Mouse (Mus musculus): Measurements from ENCODE around the gene Lama5.
A peak's percentile ranks its signal among the peaks of the same experiment; 100 is the strongest.
"Not testable (repeated sequence)": the region's sequence is repeated elsewhere in the genome, so short reads cannot be mapped to it uniquely, and the experiment has no call there.

Lama5 gene

DNA sequence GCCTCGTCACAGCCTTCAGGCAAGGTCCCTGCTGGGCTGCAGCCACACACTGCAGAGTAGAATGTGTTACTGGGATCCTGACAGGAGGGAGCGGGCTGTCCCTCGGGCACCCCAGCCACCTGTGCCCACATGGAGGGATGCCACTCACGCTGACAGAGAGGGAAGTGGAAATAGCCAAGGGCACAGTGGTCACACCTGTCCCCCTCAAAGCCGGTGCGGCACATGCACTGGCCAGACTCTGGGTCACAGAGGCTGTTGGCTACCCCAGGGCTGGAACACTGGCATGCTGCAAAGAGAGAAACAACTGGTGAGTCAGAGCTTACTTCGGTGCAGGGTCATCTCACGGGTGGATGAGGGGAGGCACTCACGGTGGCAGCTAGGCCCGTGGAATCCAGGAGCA is 26.9 kb downstream of the Lama5 start:
- DNase-seq (ENCODE audit: low read depth, low spot score), result peak; percentile 41

- no peak for DNase-seq (ENCODE audit: low read depth, low spot score)
Measured at GRCm38 (mm10) chr2:180197323-180198037, 28.2 kb downstream of the Lama5 start.

GRCm38 (mm10) chr2:180196610-180197322 is 28.9 kb downstream of the Lama5 start:
- no peak for DNase-seq (ENCODE audit: low read depth, low spot score)

DNA sequence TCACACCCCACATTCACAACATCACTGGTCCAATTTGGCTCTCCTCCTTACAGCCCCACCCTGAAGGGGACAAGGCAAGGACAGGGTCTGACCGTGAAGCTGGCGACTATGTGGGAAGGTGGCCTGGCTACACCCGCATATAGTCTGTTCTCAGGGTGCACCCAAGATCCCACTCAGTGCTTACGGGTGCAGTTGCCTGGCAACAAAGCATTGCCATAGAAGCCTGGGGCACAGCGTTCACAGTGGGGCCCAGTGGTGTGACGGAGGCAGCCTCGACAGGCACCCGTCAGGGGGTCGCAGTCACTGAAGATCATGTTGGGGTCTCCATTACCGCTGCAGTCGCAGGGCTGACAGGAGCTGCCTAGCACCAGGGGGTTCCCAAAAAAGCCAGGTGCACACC is 38.3 kb downstream of the Lama5 start:
- no peak for DNase-seq (ENCODE audit: low read depth, low spot score)

GRCm38 (mm10) chr2:180185686-180186085 is 40.0 kb downstream of the Lama5 start:
- DNase-seq (ENCODE audit: low read depth, low spot score), result peak; percentile 69

GRCm38 (mm10) chr2:180184752-180185109 is 40.9 kb downstream of the Lama5 start:
- no peak for DNase-seq (ENCODE audit: low read depth, low spot score)

GRCm38 (mm10) chr2:180184011-180184751 is 41.5 kb downstream of the Lama5 start:
- DNase-seq (ENCODE audit: low read depth, low spot score), result no peak

- no peak for DNase-seq (ENCODE audit: low read depth, low spot score)
Measured at GRCm38 (mm10) chr2:180181542-180181941, 44.1 kb downstream of the Lama5 start.

GRCm38 (mm10) chr2:180175725-180176124 is 49.9 kb downstream of the Lama5 start:
- DNase-seq (ENCODE audit: low read depth, low spot score), result no peak

DNA sequence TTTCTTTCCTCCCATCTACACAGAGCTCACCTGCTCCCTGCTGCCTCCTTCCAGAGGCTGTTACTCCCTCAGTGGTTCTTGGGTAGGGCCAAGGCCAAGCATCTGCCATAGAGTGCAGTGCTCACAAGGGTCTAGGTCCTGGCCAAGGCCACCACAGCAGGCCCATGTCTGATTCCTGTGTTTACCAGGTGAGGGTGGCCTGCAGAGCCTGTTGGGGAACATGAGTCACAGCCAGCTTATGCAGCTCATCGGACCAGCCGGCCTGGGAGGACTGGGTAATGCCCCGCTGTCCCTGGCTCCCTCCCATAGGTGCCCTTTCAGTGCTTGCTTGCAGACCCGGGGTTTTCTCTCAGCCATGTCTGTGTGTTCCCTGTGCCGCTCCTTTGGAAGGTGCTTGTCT is 51.5 kb downstream of the Lama5 start:
- no peak for DNase-seq (ENCODE audit: low read depth, low spot score)

GRCm38 (mm10) chr2:180173711-180174110 is 51.9 kb downstream of the Lama5 start:
- DNase-seq (ENCODE audit: low read depth, low spot score), result not testable (repeated sequence)

- no peak for DNase-seq (ENCODE audit: low read depth, low spot score)
Measured at GRCm38 (mm10) chr2:180173163-180173562, 52.5 kb downstream of the Lama5 start.

GRCm38 (mm10) chr2:180172152-180172551 is 53.5 kb downstream of the Lama5 start:
- DNase-seq (ENCODE audit: low read depth, low spot score), result no peak

- DNase-seq (ENCODE audit: low read depth, low spot score), result no peak
Measured at GRCm38 (mm10) chr2:180171522-180172070, 54.1 kb downstream of the Lama5 start.

DNA sequence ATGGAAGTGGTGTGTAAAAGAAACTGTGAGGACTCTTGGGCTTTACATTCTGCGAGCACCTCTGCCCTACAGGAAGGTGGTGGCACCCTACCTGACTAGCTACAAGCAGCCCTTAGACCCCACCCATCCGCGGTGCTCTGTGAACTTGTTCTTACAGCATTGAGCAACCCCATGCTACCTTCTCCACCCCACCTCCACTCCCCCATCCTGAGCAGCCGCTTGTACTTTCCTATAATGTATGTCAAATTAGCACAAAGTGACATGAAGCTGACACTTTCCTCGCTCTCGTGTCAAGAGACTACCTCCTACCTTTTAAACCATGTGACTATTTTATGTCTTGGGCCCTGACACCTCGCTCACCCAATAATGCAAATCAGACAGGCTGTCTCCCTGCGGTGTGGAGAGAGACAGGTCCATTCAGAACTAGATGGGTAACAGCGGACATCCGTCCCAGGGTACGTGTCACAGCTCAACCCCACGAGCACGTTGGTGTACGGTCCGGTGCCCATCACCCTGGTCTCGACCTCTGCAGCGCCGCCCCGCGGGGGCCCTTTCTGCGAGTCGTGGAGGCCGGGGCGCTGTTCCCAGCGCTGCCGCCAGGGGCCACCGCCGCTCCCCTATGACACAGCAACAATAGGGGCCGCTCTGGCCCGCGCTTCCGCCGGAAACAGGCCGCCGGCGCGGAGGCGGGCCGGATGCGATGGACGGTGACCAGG is 54.7 kb downstream of the Lama5 start, which contains the start of gene Adrm1:
TSS of gene Adrm1 (plus strand) at position 680 of the 716 bp plus-strand sequence.
- DNase-seq (ENCODE audit: low read depth, low spot score), result peak; percentile 95

DNA sequence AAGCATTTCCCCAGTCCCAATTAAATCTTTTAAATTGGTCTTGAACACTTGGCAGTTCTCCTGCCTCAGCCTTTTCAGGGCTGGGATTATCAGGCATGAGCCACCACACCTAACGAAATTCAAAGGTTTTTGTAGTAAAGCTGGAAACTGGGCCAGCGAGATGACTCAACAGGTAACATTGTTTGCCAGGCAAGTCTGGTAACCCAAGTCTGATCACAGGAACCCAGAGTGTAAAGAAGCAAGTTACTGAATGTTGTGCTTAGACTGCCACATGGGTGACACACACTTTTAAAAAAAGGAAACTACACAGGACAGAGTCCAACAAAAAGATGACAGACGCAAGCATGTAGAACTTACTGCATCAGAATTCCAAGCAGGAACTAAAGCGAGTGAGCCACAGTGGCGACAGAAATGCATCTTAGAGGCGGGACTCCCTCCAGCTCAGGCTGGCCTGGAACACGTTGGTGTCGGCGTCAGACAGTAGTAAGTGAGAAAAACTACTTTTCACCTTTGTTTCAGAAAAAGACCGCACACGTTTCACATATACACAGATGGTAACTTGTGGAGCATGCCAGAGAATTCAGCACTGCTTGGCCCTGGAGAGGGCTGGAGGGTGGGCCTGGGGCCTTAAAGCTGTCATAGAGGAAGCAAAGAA is 55.4 kb downstream of the Lama5 start:
- no peak for DNase-seq (ENCODE audit: low read depth, low spot score)

- DNase-seq (ENCODE audit: low read depth, low spot score), result no peak
Measured at GRCm38 (mm10) chr2:180166869-180167268, 58.8 kb downstream of the Lama5 start.

- DNase-seq (ENCODE audit: low read depth, low spot score), result no peak
Measured at GRCm38 (mm10) chr2:180165855-180166254, 59.8 kb downstream of the Lama5 start.

DNA sequence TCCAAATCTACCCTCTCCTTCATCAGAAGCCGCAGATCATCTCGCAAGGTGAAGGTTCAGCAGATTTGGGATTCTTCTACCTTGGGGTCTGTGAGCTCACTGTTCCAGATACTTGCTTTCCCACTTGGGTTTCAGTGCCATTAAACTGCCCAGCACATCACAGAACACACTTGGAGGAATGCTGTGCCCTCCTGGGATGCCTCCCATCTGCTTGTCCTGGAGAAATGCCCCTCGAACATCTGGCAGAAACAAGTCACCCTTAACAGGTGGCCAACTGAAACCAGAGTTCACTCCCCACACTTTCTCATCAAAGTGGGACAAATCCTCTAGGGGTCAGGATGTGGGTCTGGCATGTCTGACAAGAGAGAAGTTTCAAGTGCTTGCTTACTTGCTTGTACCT is 67.0 kb downstream of the Lama5 start:
- DNase-seq (ENCODE audit: low read depth, low spot score), result no peak

DNA sequence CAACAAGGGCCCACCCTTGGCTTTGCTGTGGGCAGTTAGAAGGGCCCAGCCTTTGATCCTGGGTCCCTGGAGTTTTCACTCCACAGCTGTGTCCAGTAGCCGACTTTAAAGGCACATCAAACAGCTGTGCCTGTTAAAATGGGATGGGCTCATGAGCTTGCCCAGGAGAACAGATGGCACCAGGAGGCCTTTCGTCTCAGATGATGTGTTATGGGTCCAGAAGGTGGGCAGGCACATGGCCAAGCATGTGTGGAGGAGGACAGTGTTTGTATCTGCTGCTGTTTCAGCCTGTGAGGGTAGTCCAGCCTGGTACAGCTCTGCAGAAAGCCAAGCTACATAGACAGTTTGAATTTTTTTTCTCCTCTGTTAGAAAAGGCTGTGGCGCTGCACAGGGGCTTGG is 70.9 kb downstream of the Lama5 start:
- DNase-seq (ENCODE audit: low read depth, low spot score), result no peak

- no peak for DNase-seq (ENCODE audit: low read depth, low spot score)
Measured at GRCm38 (mm10) chr2:180148551-180148950, 77.1 kb downstream of the Lama5 start.

Measured in skeletal muscle tissue, adult 2 months (tissue).